Mouse (Mus musculus): ENCODE results near the gene Hectd1.

Gene Hectd1

GRCm38 (mm10) chr12:51829290-51830076 lies at the start of gene Hectd1:
Hectd1 (minus strand) TSS chr12:51829536.
- ATAC-seq (ENCODE audit: insufficient number of reproducible peaks, low FRiP score, low TSS enrichment), result peak; percentile 78

DNA sequence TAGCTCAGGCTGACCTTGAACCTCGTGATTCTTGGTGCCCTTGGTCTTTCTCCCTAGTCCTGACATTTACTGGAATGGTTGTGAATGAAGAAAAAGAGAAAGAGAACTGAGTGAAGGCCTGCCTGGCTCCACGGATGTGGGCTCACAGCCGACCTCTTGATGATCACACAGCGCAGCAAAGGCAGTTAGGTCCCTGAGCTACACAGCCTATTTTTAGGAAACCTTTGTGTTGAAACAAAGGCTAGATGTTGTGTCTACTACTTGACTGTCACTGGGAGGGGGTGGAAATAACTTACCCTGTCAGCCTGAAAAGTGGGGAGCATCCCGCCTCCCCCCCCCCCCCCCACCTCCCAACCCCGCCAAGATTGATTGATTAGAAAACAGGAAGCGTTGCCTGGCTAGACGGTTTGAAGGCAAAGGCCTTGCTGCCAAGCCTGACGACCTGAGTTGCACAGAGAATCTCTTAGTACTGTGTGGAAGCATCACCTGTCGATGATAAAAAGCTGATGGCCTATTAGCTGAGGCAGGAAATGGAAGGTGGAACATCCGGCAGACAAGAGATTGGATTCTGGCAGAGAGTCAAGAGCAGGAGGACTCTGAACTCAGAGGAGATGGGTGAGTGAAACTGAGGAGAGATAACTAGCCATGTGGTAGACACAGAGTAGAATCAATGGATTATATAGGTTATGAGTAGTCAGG lies 42.3 kb upstream of the Hectd1 start:
- no peak for ATAC-seq (ENCODE audit: insufficient number of reproducible peaks, low FRiP score, low TSS enrichment)

- no peak for ATAC-seq (ENCODE audit: insufficient number of reproducible peaks, low FRiP score, low TSS enrichment)
These were observed 40.2 kb upstream of the Hectd1 start for GRCm38 (mm10) chr12:51869511-51869910.

DNA sequence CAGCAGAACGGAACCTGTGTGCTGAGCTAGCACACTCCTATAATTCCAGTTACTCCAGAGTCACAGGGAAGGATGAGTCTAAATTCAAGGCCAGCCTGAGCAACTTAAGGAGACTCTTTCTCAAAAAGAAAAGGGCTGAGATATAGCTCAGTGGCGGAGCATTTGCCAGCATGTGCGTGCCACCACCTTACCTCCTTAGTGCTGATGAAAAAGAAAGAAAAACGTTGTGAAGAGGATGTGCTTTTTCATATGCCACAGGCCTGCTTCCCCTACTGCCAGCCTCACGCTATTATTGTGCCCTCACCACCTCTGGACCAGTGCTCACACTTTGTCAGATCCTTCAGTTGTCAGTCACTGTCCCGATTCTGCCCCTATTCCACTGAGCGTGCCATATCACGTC lies 37.7 kb upstream of the Hectd1 start:
- no peak for ATAC-seq (ENCODE audit: insufficient number of reproducible peaks, low FRiP score, low TSS enrichment)

GRCm38 (mm10) chr12:51866226-51866910 lies 37.0 kb upstream of the Hectd1 start:
- no peak for ATAC-seq (ENCODE audit: insufficient number of reproducible peaks, low FRiP score, low TSS enrichment)

- ATAC-seq (ENCODE audit: insufficient number of reproducible peaks, low FRiP score, low TSS enrichment), result 0 out of 2 replicates have a peak, but pooled peaks have one; percentile 40
These were observed 36.4 kb upstream of the Hectd1 start for GRCm38 (mm10) chr12:51865790-51866179.

- no peak for ATAC-seq (ENCODE audit: insufficient number of reproducible peaks, low FRiP score, low TSS enrichment)
These were observed 35.9 kb upstream of the Hectd1 start for GRCm38 (mm10) chr12:51865061-51865789.

GRCm38 (mm10) chr12:51863116-51864002 lies 34.0 kb upstream of the Hectd1 start:
- ATAC-seq (ENCODE audit: insufficient number of reproducible peaks, low FRiP score, low TSS enrichment), result no peak

- ATAC-seq (ENCODE audit: insufficient number of reproducible peaks, low FRiP score, low TSS enrichment), result no peak
These were observed 29.0 kb upstream of the Hectd1 start for GRCm38 (mm10) chr12:51858134-51859028.

GRCm38 (mm10) chr12:51856768-51857295 lies 27.5 kb upstream of the Hectd1 start:
- no peak for ATAC-seq (ENCODE audit: insufficient number of reproducible peaks, low FRiP score, low TSS enrichment)

GRCm38 (mm10) chr12:51855872-51856271 lies 26.5 kb upstream of the Hectd1 start:
- ATAC-seq (ENCODE audit: insufficient number of reproducible peaks, low FRiP score, low TSS enrichment), result no peak

DNA sequence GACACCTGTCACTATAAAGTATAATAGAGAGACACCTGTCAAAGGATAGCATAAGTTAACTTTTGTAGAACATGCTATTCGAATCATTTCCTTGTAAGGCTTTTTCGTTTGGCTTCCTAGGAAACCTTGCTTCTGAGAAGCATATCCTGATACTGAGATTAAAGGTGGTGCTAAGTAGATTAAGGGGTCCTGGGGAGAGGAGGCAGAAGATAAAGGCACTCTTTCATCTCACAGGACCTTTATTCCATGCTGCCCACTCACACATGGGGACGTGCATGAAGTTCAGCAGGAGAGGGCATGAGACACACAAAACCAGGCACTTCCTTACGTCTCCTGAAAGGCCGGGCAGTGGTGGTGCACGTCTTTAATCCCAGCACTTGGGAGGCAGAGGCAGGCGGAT lies 26.1 kb upstream of the Hectd1 start:
- no peak for ATAC-seq (ENCODE audit: insufficient number of reproducible peaks, low FRiP score, low TSS enrichment)

GRCm38 (mm10) chr12:51851617-51852016 lies 22.3 kb upstream of the Hectd1 start:
- no peak for ATAC-seq (ENCODE audit: insufficient number of reproducible peaks, low FRiP score, low TSS enrichment)

GRCm38 (mm10) chr12:51851155-51851554 lies 21.8 kb upstream of the Hectd1 start:
- no peak for ATAC-seq (ENCODE audit: insufficient number of reproducible peaks, low FRiP score, low TSS enrichment)

DNA sequence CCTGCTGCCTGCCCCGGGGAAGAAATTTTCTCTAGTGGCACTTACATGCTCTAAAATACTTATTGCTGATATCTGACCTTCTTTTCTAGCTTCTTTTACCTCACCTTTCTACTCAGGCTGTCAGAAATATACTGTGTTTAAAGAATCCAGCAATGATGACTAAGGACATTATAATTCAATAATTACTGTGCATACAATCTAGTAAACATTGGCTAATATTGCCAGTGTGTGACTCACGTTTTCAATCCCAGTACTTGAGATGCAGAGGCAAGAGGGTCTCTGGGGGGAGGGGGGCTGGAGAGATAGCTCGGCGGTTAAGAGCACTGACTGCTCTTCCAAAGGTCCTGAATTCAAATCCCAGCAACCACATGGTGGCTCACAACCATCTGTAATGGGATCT lies 21.0 kb upstream of the Hectd1 start:
- ATAC-seq (ENCODE audit: insufficient number of reproducible peaks, low FRiP score, low TSS enrichment), result no peak

- no peak for ATAC-seq (ENCODE audit: insufficient number of reproducible peaks, low FRiP score, low TSS enrichment)
These were observed 20.6 kb upstream of the Hectd1 start for GRCm38 (mm10) chr12:51849902-51850301.

GRCm38 (mm10) chr12:51847953-51848680 lies 18.8 kb upstream of the Hectd1 start:
- ATAC-seq (ENCODE audit: insufficient number of reproducible peaks, low FRiP score, low TSS enrichment), result no peak

DNA sequence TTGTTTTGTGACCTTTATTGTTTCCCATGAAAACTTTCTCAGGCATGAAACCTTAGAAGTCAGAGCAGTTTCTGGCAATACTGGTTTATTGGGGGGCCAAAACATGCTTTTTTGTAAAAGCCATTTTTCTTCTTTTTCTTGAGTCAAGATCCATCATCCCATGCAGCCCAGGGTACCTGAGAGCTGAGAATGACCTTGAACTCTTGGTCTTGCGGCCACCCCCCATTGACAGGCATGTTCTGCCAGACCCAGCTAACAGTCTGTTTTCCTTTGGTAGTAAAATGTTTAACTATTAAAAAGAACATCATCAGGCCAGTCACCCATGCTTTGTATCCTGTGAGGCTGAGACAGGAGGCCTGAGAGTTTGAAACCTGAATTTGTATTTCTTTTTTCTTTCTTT lies 15.9 kb upstream of the Hectd1 start:
- no peak for ATAC-seq (ENCODE audit: insufficient number of reproducible peaks, low FRiP score, low TSS enrichment)

Measured in cerebellum, adult (tissue).